Mouse (Mus musculus) liver, embryonic 12.5 days (tissue): ENCODE results near the gene Spdef. TPM values are rescaled to one million over a fixed set of nuclear protein-coding genes. Genes with fewer than 3 reads are reported as not detected.

Experiments used
- ATAC-seq: fragments of 200-750 bp; cut with Nextera tagmentation; 2 replicates; pipeline ENCODE4 v1.8.0; 2017; ENCODE audit warnings: moderate number of reproducible peaks, mild to moderate bottlenecking, moderate library complexity
- H3K27ac ChIP-seq: fragments of 300-500 bp; sonication (generic); 2 replicates; pipeline ENCODE4 v1.5.1; 2016; ENCODE audit warnings: mild to moderate bottlenecking
- H3K27me3 ChIP-seq: fragments of 300-500 bp; sonication (generic); replicated peaks from 2 replicates; pipeline ENCODE4 v1.6.1; 2016; ENCODE audit warnings: mild to moderate bottlenecking, moderate library complexity
- H3K36me3 ChIP-seq: fragments of 300-500 bp; sonication (generic); 2 replicates; pipeline ENCODE4 v1.6.1; 2016; ENCODE audit warnings: mild to moderate bottlenecking, moderate library complexity
- H3K4me1 ChIP-seq: fragments of 300-500 bp; sonication (generic); 2 replicates; pipeline ENCODE4 v1.6.1; 2016
- H3K4me2 ChIP-seq: fragments of 300-500 bp; sonication (generic); 2 replicates; pipeline ENCODE4 v1.6.1; 2016; ENCODE audit warnings: mild to moderate bottlenecking, moderate library complexity
- H3K4me3 ChIP-seq: fragments of 300-500 bp; sonication (generic); 2 replicates; pipeline ENCODE4 v1.5.1; 2016; ENCODE audit warnings: mild to moderate bottlenecking, moderate library complexity
- H3K9ac ChIP-seq: fragments of 300-500 bp; sonication (generic); 2 replicates; pipeline ENCODE4 v1.6.1; 2016; ENCODE audit warnings: mild to moderate bottlenecking, moderate library complexity
- H3K9me3 ChIP-seq: fragments of 300-500 bp; sonication (generic); replicated peaks from 2 replicates; pipeline ENCODE4 v1.6.1; 2016; ENCODE audit warnings: mild to moderate bottlenecking, moderate library complexity
- WGBS: fragments of 180-500 bp; shearing (Covaris S2); methylation state at CpG from one replicate; pipeline ENCODE4 v1.1.7; 2016; ENCODE audit not compliant: insufficient replicate concordance; 5-methylcytosine and 5-hydroxymethylcytosine counted together
- polyA plus RNA-seq: library from polyadenylated mRNA; unstranded; fragments of >200 nt; fragmentation: Nextera tagmentation; extraction: Ambion mirVana; gene quantifications from 2 replicates; pipeline ENCODE4 v1.2.1, GENCODE M21; 2016

Spdef gene
- polyA plus RNA-seq, 1 experiment from 2014 or later = not detected

GRCm38 (mm10) chr17:27721125-27721664 lies 7.6 kb downstream of the Spdef start:
- Histone ChIP-seq H3K4me3 (no peak overlapping the region), H3K9me3 (no peaks in the 10 kb centered on the region), H3K9ac (no peak overlapping the region), H3K27ac (no peak overlapping the region), H3K4me2 (no peak overlapping the region), H3K36me3 (no peaks in the 10 kb centered on the region), H3K4me1 (peaks cover 20% of the 10 kb centered on the region), H3K27me3 (peaks cover 91% of the 10 kb centered on the region)
- no peak for ATAC-seq
- WGBS = 66% methylated on average over 9 of the region's 9 CpGs

- H3K4me2 ChIP-seq = no peak overlapping the region
- H3K27me3 ChIP-seq = peaks cover 86% of the 10 kb centered on the region
- no peaks in the 10 kb centered on the region for H3K9me3 ChIP-seq
- 50% methylated on average over 9 of the region's 9 CpGs for WGBS
- no peak for ATAC-seq
- no peaks in the 10 kb centered on the region for H3K36me3 ChIP-seq
- H3K27ac ChIP-seq = no peak overlapping the region
- H3K4me1 ChIP-seq = peaks cover 13% of the 10 kb centered on the region
- no peak overlapping the region for H3K9ac ChIP-seq
- H3K4me3 ChIP-seq = no peak overlapping the region
These were observed 8.4 kb downstream of the Spdef start for GRCm38 (mm10) chr17:27720326-27720725.

GRCm38 (mm10) chr17:27719663-27720062 lies 9.1 kb downstream of the Spdef start:
- no peak overlapping the region for H3K4me2 ChIP-seq
- H3K4me1 ChIP-seq = peaks cover 9% of the 10 kb centered on the region
- peaks cover 83% of the 10 kb centered on the region for H3K27me3 ChIP-seq
- H3K36me3 ChIP-seq = no peaks in the 10 kb centered on the region
- WGBS = 52% methylated on average over 14 of the region's 14 CpGs
- H3K9ac ChIP-seq = no peak overlapping the region
- no peak overlapping the region for H3K27ac ChIP-seq
- no peak for ATAC-seq
- no peak overlapping the region for H3K4me3 ChIP-seq
- no peaks in the 10 kb centered on the region for H3K9me3 ChIP-seq

- no peak overlapping the region for H3K4me3 ChIP-seq
- H3K27ac ChIP-seq = no peak overlapping the region
- H3K36me3 ChIP-seq = no peaks in the 10 kb centered on the region
- no peak overlapping the region for H3K4me2 ChIP-seq
- H3K27me3 ChIP-seq = peaks cover 83% of the 10 kb centered on the region
- H3K9me3 ChIP-seq = no peaks in the 10 kb centered on the region
- H3K4me1 ChIP-seq = peaks cover 9% of the 10 kb centered on the region
- WGBS = 45% methylated on average over 5 of the region's 5 CpGs
- no peak overlapping the region for H3K9ac ChIP-seq
- no peak for ATAC-seq
These were observed 10.5 kb downstream of the Spdef start for GRCm38 (mm10) chr17:27718250-27718649.

- H3K27ac ChIP-seq = no peak overlapping the region
- no peaks in the 10 kb centered on the region for H3K9me3 ChIP-seq
- H3K4me1 ChIP-seq = peaks cover 9% of the 10 kb centered on the region
- H3K9ac ChIP-seq = no peak overlapping the region
- peaks cover 78% of the 10 kb centered on the region for H3K27me3 ChIP-seq
- ATAC-seq = 0 out of 2 replicates have a peak, but pooled peaks have one; percentile 27
- no peaks in the 10 kb centered on the region for H3K36me3 ChIP-seq
- H3K4me2 ChIP-seq = peak overlapping the region; percentile 55
- WGBS = 13% methylated on average over 16 of the region's 16 CpGs
- peak overlapping the region; percentile 22 for H3K4me3 ChIP-seq
These were observed 12.0 kb downstream of the Spdef start for GRCm38 (mm10) chr17:27716804-27717203.

- Histone ChIP-seq H3K36me3 (no peaks in the 10 kb centered on the region), H3K9me3 (no peaks in the 10 kb centered on the region), H3K27me3 (peaks cover 65% of the 10 kb centered on the region), H3K4me2 (no peak overlapping the region), H3K4me3 (no peak overlapping the region), H3K4me1 (peaks cover 20% of the 10 kb centered on the region), H3K27ac (no peak overlapping the region), H3K9ac (no peak overlapping the region)
- no peak for ATAC-seq
- 71% methylated on average over 1 of the region's 1 CpGs for WGBS
These were observed 15.9 kb downstream of the Spdef start for GRCm38 (mm10) chr17:27712832-27713231.

GRCm38 (mm10) chr17:27709650-27710049 lies 19.1 kb downstream of the Spdef start:
- Histone ChIP-seq H3K4me1 (peaks cover 19% of the 10 kb centered on the region), H3K9ac (no peak overlapping the region), H3K4me3 (no peak overlapping the region), H3K4me2 (no peak overlapping the region), H3K27me3 (peaks cover 72% of the 10 kb centered on the region), H3K36me3 (no peaks in the 10 kb centered on the region), H3K27ac (no peak overlapping the region), H3K9me3 (no peaks in the 10 kb centered on the region)
- 61% methylated on average over 5 of the region's 5 CpGs for WGBS
- no peak for ATAC-seq

GRCm38 (mm10) chr17:27707954-27708661 lies 20.6 kb downstream of the Spdef start:
- Histone ChIP-seq H3K27ac (no peak overlapping the region), H3K4me1 (peaks cover 19% of the 10 kb centered on the region), H3K4me2 (peak overlapping the region; percentile 65), H3K36me3 (no peaks in the 10 kb centered on the region), H3K27me3 (peaks cover 63% of the 10 kb centered on the region), H3K4me3 (peak overlapping the region; percentile 34), H3K9me3 (no peaks in the 10 kb centered on the region), H3K9ac (0 out of 2 replicates have a peak overlapping the region, but pooled peaks have one; percentile 6)
- peak; percentile 81 for ATAC-seq
- WGBS = 3% methylated on average over 25 of the region's 25 CpGs

GRCm38 (mm10) chr17:27705661-27706060 lies 23.1 kb downstream of the Spdef start:
- no peak for ATAC-seq
- H3K9ac ChIP-seq = no peak overlapping the region
- 34% methylated on average over 10 of the region's 10 CpGs for WGBS
- no peak overlapping the region for H3K4me3 ChIP-seq
- H3K9me3 ChIP-seq = no peaks in the 10 kb centered on the region
- H3K4me1 ChIP-seq = peaks cover 30% of the 10 kb centered on the region
- no peaks in the 10 kb centered on the region for H3K36me3 ChIP-seq
- H3K4me2 ChIP-seq = no peak overlapping the region
- no peak overlapping the region for H3K27ac ChIP-seq
- peaks cover 64% of the 10 kb centered on the region for H3K27me3 ChIP-seq

- Histone ChIP-seq H3K9me3 (0 out of 2 replicates have a peak, but pooled peaks cover 7% of the 10 kb centered on the region), H3K9ac (no peak overlapping the region), H3K27ac (no peak overlapping the region), H3K36me3 (no peaks in the 10 kb centered on the region), H3K4me3 (no peak overlapping the region), H3K4me1 (peaks cover 30% of the 10 kb centered on the region), H3K4me2 (no peak overlapping the region), H3K27me3 (peaks cover 55% of the 10 kb centered on the region)
- 52% methylated on average over 5 of the region's 5 CpGs for WGBS
- no peak for ATAC-seq
These were observed 24.7 kb downstream of the Spdef start for GRCm38 (mm10) chr17:27703961-27704621.

- 6% methylated on average over 34 of the region's 34 CpGs for WGBS
- Histone ChIP-seq H3K4me2 (peak overlapping the region; percentile 71), H3K4me1 (peaks cover 16% of the 10 kb centered on the region), H3K9me3 (peaks cover 11% of the 10 kb centered on the region; the same call in 1 of the 2 replicates), H3K9ac (peak overlapping the region; percentile 31; the same call in 1 of the 2 replicates), H3K27me3 (peaks cover 47% of the 10 kb centered on the region), H3K36me3 (no peaks in the 10 kb centered on the region), H3K4me3 (peak overlapping the region; percentile 40), H3K27ac (no peak overlapping the region)
- ATAC-seq = no peak
These were observed 26.2 kb downstream of the Spdef start for GRCm38 (mm10) chr17:27702518-27702917.

- Histone ChIP-seq H3K9ac (no peak overlapping the region), H3K27me3 (peaks cover 41% of the 10 kb centered on the region), H3K9me3 (peaks cover 11% of the 10 kb centered on the region; the same call in 1 of the 2 replicates), H3K4me2 (no peak overlapping the region), H3K4me3 (no peak overlapping the region), H3K4me1 (peaks cover 15% of the 10 kb centered on the region), H3K27ac (no peak overlapping the region), H3K36me3 (no peaks in the 10 kb centered on the region)
- WGBS = 71% methylated on average over 6 of the region's 6 CpGs
- ATAC-seq = no peak
These were observed 26.9 kb downstream of the Spdef start for GRCm38 (mm10) chr17:27701856-27702255.
